Mouse (Mus musculus) lung, postnatal 0 days (tissue): ENCODE measurements around the gene Colgalt1.

Experiments used
- CTCF ChIP-seq: IDR thresholded peaks from 2 replicates; pipeline ENCODE4 v1.5.1; 2016; ENCODE audit warnings: antibody characterized with exemption, mild to moderate bottlenecking
- EP300 ChIP-seq: IDR thresholded peaks from 2 replicates; pipeline ENCODE4 v1.6.1; 2016; ENCODE audit warnings: antibody characterized with exemption, mild to moderate bottlenecking, control low read depth

- TF ChIP-seq CTCF (no peak), EP300 (no peak)
Measured at GRCm38 (mm10) chr8:71575020-71575419, 35.8 kb upstream of the Colgalt1 start.
